Mouse (Mus musculus) C2C12 (cell line): ENCODE measurements around the gene Phactr1.

Experiments used
- CEBPB ChIP-seq: IDR thresholded peaks from one replicate; pipeline ENCODE4 v1.6.1; 2011; ENCODE audit warnings: low read depth, mild to moderate bottlenecking, control low read depth, moderate library complexity
- CTCF ChIP-seq: IDR thresholded peaks from one replicate; pipeline ENCODE4 v1.5.1; 2011; ENCODE audit not compliant: control insufficient read depth, insufficient read depth, insufficient read length
- MAX ChIP-seq: IDR thresholded peaks from one replicate; pipeline ENCODE4 v1.6.1; 2011; ENCODE audit warnings: mild to moderate bottlenecking, control low read depth
- MYOD1 ChIP-seq: IDR thresholded peaks from one replicate; pipeline ENCODE4 v1.6.1; 2011; ENCODE audit warnings: low read depth; ENCODE audit not compliant: control insufficient read depth, insufficient read length
- MYOG ChIP-seq: IDR thresholded peaks from one replicate; pipeline ENCODE4 v1.6.1; 2011; ENCODE audit not compliant: control insufficient read depth, insufficient read length; ENCODE audit errors: extremely low read depth
- USF1 ChIP-seq: IDR thresholded peaks from one replicate; pipeline ENCODE4 v1.6.1; 2011; ENCODE audit warnings: low read depth, mild to moderate bottlenecking, control low read depth, moderate library complexity

GRCm38 (mm10) chr13:42990051-42990450 lies 309.6 kb downstream of the Phactr1 start:
- TF ChIP-seq CTCF (no peak), USF1 (no peak), CEBPB (no peak), MAX (no peak), MYOG (no peak), MYOD1 (no peak)
